Comparison of ENCODE assay signal across 17 mouse cellular contexts in the genomic region with DNA sequence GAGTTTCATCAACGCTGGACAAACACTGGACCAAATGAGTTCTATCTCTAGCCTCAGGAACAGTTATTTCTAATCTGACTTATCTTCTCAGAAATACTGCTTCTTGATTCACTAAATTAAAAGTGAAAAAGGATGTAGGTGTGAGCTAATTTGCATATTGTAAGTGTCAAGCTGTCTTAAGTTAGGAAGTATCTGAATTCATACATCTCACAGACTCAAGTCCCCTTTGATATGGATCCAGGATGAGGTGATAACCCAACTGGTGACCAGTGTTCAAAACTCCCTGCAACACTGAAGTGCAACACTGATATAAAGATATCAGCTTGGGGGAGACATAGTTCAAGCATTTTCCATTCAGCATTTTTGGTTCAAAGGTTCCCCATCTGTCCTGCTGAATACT.
"Had no signal": no experiment of that assay in that cellular context is flagged by ENCODE, and none has a peak within 500 bp of the region (broad histone marks: within the 10 kb centered on the region; RNA-seq: fewer than 3 reads in every experiment).

No protein-coding gene starts in this region.

- H3K36me3 ChIP-seq: lung, embryonic 15.5 days; midbrain, embryonic 13.5 days; midbrain, embryonic 15.5 days; neural tube, embryonic 12.5 days; stomach, embryonic 15.5 days had no signal

- DNase-seq: liver, postnatal 0 days; lung, adult 2 months; lung, postnatal 14 days; lung, postnatal 36 days; right cerebral cortex, postnatal 14 days; thymus, adult 2 months; thymus, postnatal 25 days had no signal

- H3K27ac ChIP-seq: lung, embryonic 15.5 days; macrophage; midbrain, embryonic 13.5 days; midbrain, embryonic 15.5 days; neural tube, embryonic 12.5 days; stomach, embryonic 15.5 days; stomach, postnatal 0 days had no signal

- H3K9ac ChIP-seq: liver, postnatal 0 days; lung, embryonic 15.5 days; midbrain, embryonic 13.5 days; midbrain, embryonic 15.5 days; neural tube, embryonic 12.5 days; stomach, embryonic 15.5 days had no signal

- H3K4me1 ChIP-seq: lung, embryonic 15.5 days; midbrain, embryonic 13.5 days; midbrain, embryonic 15.5 days; neural tube, embryonic 12.5 days; stomach, embryonic 15.5 days had no signal

- H3K4me3 ChIP-seq: lung, embryonic 15.5 days; megakaryocyte, embryonic 14.5 days; midbrain, embryonic 13.5 days; midbrain, embryonic 15.5 days; neural tube, embryonic 12.5 days; stomach, embryonic 15.5 days had no signal

- H3K9me3 ChIP-seq: lung, embryonic 15.5 days; megakaryocyte, embryonic 14.5 days; midbrain, embryonic 13.5 days; midbrain, embryonic 15.5 days; neural tube, embryonic 12.5 days; stomach, embryonic 15.5 days had no signal

- ATAC-seq: liver, postnatal 0 days; lung, postnatal 0 days; midbrain, embryonic 13.5 days; midbrain, embryonic 15.5 days had no signal

- H3K27me3 ChIP-seq: lung, embryonic 15.5 days; megakaryocyte, embryonic 14.5 days; midbrain, embryonic 13.5 days; midbrain, embryonic 15.5 days; neural tube, embryonic 12.5 days; stomach, embryonic 15.5 days had no signal

- H3K4me2 ChIP-seq: lung, embryonic 15.5 days; midbrain, embryonic 11.5 days; midbrain, embryonic 13.5 days; midbrain, embryonic 15.5 days; neural tube, embryonic 12.5 days; stomach, embryonic 15.5 days had no signal
